Mouse (Mus musculus) forebrain, embryonic 11.5 days (tissue): ENCODE data around the gene Rbl2. TPM values are rescaled to one million over a fixed set of nuclear protein-coding genes. Genes with fewer than 3 reads are reported as not detected.

Experiments
- ATAC-seq: fragments of 200-750 bp; cut with Nextera tagmentation; replicated peaks from 2 replicates; pipeline ENCODE4 v1.8.0; 2017; ENCODE audit warnings: moderate TSS enrichment; ENCODE audit not compliant: low FRiP score
- DNase-seq: peaks from one replicate; pipeline ENCODE4 v3.0.0-alpha.2; 2017; ENCODE audit warnings: low spot score
- H3K27ac ChIP-seq: fragments of 300-500 bp; sonication (generic); 2 replicates; pipeline ENCODE4 v1.5.1; 2014; ENCODE audit warnings: low read depth, low read length
- H3K27me3 ChIP-seq: fragments of 300-500 bp; sonication (generic); 2 replicates; pipeline ENCODE4 v1.6.1; 2014; ENCODE audit warnings: mild to moderate bottlenecking, low read length, mixed read lengths; ENCODE audit not compliant: control insufficient read depth, insufficient read depth
- H3K36me3 ChIP-seq: fragments of 300-500 bp; sonication (generic); 2 replicates; pipeline ENCODE4 v1.6.1; 2014; ENCODE audit warnings: mild to moderate bottlenecking, low read length, moderate library complexity, mixed read lengths; ENCODE audit not compliant: control insufficient read depth, insufficient read depth
- H3K4me1 ChIP-seq: fragments of 300-500 bp; sonication (generic); replicated peaks from 2 replicates; pipeline ENCODE4 v1.6.1; 2014; ENCODE audit warnings: low read length, mixed read lengths; ENCODE audit not compliant: control insufficient read depth, insufficient read depth
- H3K4me2 ChIP-seq: fragments of 300-500 bp; sonication (generic); 2 replicates; pipeline ENCODE4 v1.6.1; 2014; ENCODE audit warnings: low read depth, mild to moderate bottlenecking, low read length, moderate library complexity, mixed read lengths; ENCODE audit not compliant: severe bottlenecking
- H3K4me3 ChIP-seq: fragments of 300-500 bp; sonication (generic); 2 replicates; pipeline ENCODE4 v1.5.1; 2014; ENCODE audit warnings: low read depth, low read length
- H3K9ac ChIP-seq: fragments of 300-500 bp; sonication (generic); 2 replicates; pipeline ENCODE4 v1.6.1; 2014; ENCODE audit warnings: low read length
- H3K9me3 ChIP-seq: fragments of 300-500 bp; sonication (generic); 2 replicates; pipeline ENCODE4 v1.6.1; 2016; ENCODE audit warnings: low read length, mixed read lengths; ENCODE audit not compliant: control insufficient read depth
- WGBS: fragments of 180-500 bp; shearing (Covaris S2); extraction: QIAGEN DNeasy Blood & Tissue Kit; methylation state at CpG from one replicate; pipeline ENCODE4 v1.1.7; 2014; 5-methylcytosine and 5-hydroxymethylcytosine counted together
- polyA plus RNA-seq: library from polyadenylated mRNA; unstranded; fragments of >200 nt; fragmentation: Nextera tagmentation; extraction: Ambion mirVana; gene quantifications from 2 replicates; pipeline ENCODE4 v1.2.1, GENCODE M21; 2014

Gene Rbl2
- 16.3 and 18.4 TPM in 2 replicates for polyA plus RNA-seq

DNA sequence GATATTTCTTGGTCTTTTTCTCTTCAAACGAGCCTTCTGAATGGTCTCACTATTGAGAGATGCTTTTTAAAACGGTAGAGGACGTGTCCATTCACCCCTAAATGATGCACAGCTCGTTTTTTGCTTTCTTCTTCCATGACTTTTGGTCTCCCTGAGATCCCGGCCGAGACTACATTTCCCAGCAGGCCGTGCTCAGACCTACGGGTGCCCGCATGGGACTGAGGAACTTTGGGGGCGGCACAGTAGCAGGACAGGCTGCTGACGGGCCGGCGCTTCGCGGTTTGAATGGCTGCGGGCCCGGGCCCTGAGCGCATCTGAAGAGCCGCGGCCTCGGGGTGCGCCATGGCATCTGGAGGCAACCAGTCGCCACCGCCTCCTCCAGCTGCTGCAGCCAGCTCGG, at the start of gene Rbl2:
TSS of gene Rbl2 (plus strand) at position 224 of the 400 bp plus-strand sequence.
- Histone ChIP-seq H3K4me1 (peaks cover 1% of the 10 kb centered on the region; the same call in 1 of the 2 replicates), H3K4me2 (peak within 1 kb of the TSS; percentile 66), H3K27ac (peak within 1 kb of the TSS; percentile 13; the same call in 1 of the 2 replicates), H3K9me3 (no peaks in the 10 kb centered on the region), H3K9ac (peak within 1 kb of the TSS; percentile 60), H3K4me3 (peak within 1 kb of the TSS; percentile 48), H3K27me3 (no peaks in the 10 kb centered on the region), H3K36me3 (no peaks in the 10 kb centered on the region)
- WGBS: 1% methylated on average over 25 of the region's 25 CpGs
- peak; percentile 96 for ATAC-seq
- peak; percentile 94 for DNase-seq

DNA sequence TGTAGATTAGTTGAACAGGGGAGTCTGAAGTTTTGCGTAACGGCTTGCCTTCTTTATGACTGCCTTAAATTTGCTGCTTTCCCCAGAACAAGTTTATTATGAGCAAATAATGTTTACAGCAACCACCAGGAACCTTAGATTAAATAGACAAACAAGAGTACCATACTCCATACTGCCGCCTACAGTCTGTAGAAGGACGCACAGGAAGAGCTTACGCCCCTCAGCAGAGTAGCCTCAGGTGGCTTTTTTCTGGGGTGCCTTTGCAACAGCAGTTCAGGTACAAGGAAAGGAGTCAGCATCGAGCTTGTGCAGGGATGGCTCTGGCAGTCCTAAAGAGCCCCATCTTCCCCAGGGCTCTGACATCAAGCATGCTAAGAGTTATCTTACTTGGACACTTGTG, 35.4 kb upstream of the Rbl2 start:
- DNase-seq (no peak), ATAC-seq (no peak)
- no peaks in the 10 kb centered on the region for H3K9me3 ChIP-seq
- no peaks in the 10 kb centered on the region for H3K27me3 ChIP-seq
- H3K4me2 ChIP-seq: no peak overlapping the region
- no peak overlapping the region for H3K27ac ChIP-seq
- peaks cover 4% of the 10 kb centered on the region; the same call in 1 of the 2 replicates for H3K36me3 ChIP-seq
- H3K4me1 ChIP-seq: no peaks in the 10 kb centered on the region
- no peak overlapping the region for H3K9ac ChIP-seq
- H3K4me3 ChIP-seq: no peak overlapping the region
- WGBS: 84% methylated on average over 6 of the region's 6 CpGs

DNA sequence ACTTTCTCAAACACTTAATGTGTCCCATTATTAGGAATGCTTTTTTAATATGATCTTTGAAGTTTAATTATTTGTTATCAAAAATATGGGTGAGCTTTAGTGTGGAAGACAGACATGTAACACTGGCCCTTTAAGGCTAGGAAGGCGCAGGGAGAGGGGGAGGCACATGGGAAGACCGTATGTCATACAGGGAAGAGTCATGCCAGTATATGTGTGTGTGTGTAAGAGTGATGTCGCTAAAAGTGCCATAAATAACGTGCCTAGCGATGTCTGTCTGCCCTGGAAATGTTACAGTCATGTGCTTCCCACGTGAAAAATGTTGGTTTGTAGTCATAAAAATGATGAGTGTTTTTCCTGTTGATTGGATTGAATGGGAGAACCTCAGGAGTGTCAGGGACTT, 33.0 kb upstream of the Rbl2 start:
- no peak overlapping the region for H3K4me2 ChIP-seq
- no peak overlapping the region for H3K4me3 ChIP-seq
- ATAC-seq (no peak), DNase-seq (no peak)
- H3K9ac ChIP-seq: no peak overlapping the region
- no peaks in the 10 kb centered on the region for H3K9me3 ChIP-seq
- H3K36me3 ChIP-seq: peaks cover 4% of the 10 kb centered on the region; the same call in 1 of the 2 replicates
- no peaks in the 10 kb centered on the region for H3K4me1 ChIP-seq
- no peaks in the 10 kb centered on the region for H3K27me3 ChIP-seq
- 90% methylated on average over 6 of the region's 6 CpGs for WGBS
- H3K27ac ChIP-seq: no peak overlapping the region

DNA sequence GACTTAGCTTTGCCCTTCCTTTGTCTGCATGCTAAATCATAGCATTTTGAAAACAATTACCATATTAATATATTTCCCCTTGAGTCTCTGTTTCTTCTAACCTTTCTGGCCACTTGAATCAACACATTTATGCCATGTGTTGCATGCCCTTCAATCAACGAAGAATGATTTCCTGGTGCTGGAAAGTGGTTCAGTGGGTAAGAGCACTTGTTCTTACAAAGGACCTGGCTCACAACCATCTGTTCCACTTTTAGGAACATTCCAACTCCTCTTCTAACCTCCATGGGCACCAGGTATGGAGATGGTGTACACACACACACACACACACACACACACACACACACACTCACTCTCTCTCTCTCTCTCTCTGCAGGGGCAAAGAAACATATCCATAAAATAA, 31.2 kb upstream of the Rbl2 start:
- Histone ChIP-seq H3K36me3 (peaks cover 4% of the 10 kb centered on the region; the same call in 1 of the 2 replicates), H3K27ac (no peak overlapping the region), H3K27me3 (no peaks in the 10 kb centered on the region), H3K4me3 (no peak overlapping the region), H3K9ac (no peak overlapping the region), H3K4me2 (no peak overlapping the region), H3K9me3 (no peaks in the 10 kb centered on the region), H3K4me1 (no peaks in the 10 kb centered on the region)
- no peak for DNase-seq
- no peak for ATAC-seq
- 80% methylated on average over 1 of the region's 1 CpGs for whole genome bisulfite sequencing

DNA sequence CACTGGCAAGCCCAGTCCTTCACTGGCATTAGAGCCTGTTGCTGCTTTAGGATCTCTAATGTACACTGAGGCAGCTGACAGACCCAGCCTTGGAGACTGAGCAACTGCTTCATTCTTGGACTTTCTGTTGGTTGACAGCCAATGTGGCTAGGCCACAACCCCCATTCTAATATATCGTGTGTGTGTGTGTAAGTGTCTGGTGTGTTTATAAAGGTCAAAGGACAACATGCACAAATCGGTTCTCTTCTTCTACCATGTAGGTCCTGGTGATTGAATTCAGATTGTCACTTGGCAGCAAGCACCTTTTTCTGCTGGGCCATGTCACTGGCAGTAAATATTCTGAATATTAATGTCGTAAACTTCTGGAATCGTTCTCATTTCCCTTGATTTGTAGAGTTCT, 23.5 kb upstream of the Rbl2 start:
- Histone ChIP-seq H3K4me2 (no peak overlapping the region), H3K36me3 (peaks cover 4% of the 10 kb centered on the region; the same call in 1 of the 2 replicates), H3K27ac (no peak overlapping the region), H3K9ac (no peak overlapping the region), H3K9me3 (no peaks in the 10 kb centered on the region), H3K4me3 (no peak overlapping the region), H3K27me3 (no peaks in the 10 kb centered on the region), H3K4me1 (no peaks in the 10 kb centered on the region)
- DNase-seq (no peak), ATAC-seq (no peak)
- WGBS: 92% methylated on average over 4 of the region's 4 CpGs

DNA sequence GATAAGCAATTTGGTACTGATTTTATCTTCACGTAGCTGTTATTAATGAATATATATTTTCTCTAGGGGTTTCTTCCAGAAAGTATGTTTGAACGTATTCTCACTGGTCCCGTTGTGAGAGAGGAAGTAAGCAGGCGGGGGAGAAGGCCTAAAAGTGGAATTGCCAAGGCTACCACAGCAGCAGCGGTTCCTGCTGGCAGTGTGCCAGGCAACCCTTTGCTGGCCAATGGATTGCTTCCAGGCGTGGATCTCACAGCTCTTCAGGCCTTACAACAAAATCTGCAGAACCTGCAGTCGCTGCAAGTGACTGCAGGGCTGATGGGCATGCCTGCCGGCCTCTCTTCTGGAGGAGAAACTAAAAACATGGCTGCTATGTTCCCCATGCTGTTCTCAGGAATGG, 18.8 kb upstream of the Rbl2 start:
- Histone ChIP-seq H3K27ac (no peak overlapping the region), H3K4me3 (no peak overlapping the region), H3K9me3 (no peaks in the 10 kb centered on the region), H3K9ac (no peak overlapping the region), H3K36me3 (no peaks in the 10 kb centered on the region; the same call in 1 of the 2 replicates), H3K27me3 (no peaks in the 10 kb centered on the region), H3K4me1 (no peaks in the 10 kb centered on the region), H3K4me2 (no peak overlapping the region)
- DNase-seq (peak; percentile 62), ATAC-seq (no peak)
- 76% methylated on average over 8 of the region's 8 CpGs for WGBS

DNA sequence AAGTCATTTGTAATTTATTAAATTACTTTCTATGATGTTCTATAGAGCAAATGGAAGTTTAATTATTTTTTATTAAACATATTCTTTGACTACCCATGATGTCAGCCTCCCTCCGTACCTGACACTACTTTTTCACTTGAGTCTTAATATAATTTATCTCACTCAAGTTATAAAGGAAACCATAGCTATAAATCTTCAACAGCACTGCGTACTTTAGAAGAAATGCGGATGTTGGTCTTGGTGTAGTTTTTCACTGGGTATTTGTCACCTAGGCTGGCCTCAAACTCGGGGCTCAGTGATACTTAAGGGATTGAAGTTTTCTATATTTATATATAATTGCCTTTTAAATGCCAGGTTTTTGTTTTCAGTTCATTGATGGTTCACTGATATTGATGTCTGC, 15.4 kb upstream of the Rbl2 start:
- Histone ChIP-seq H3K36me3 (no peaks in the 10 kb centered on the region; the same call in 1 of the 2 replicates), H3K4me2 (no peak overlapping the region), H3K9ac (no peak overlapping the region), H3K4me3 (no peak overlapping the region), H3K27ac (no peak overlapping the region), H3K27me3 (no peaks in the 10 kb centered on the region), H3K4me1 (no peaks in the 10 kb centered on the region), H3K9me3 (no peaks in the 10 kb centered on the region)
- 94% methylated on average over 4 of the region's 4 CpGs for WGBS
- DNase-seq (no peak), ATAC-seq (no peak)

DNA sequence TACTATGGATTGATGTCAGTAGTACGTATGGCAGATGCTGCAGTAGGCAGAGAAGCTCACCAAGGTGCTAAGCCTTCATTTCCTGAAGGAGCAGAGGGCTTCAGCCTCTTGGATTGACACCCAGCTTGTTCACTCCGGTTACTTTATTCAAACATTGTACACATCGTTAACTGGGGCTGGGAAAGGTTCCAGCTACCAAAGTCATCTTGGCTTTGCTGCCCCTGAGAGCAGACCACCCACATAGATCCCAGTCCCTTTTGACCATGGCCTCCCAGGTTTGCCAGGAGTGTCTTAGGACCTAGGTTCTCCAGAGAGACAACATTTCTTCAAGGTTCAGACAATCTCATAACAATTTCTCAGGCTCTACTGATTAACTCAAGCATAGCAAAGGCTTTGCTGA, 13.0 kb upstream of the Rbl2 start:
- DNase-seq (no peak), ATAC-seq (no peak)
- Histone ChIP-seq H3K4me3 (no peak overlapping the region), H3K9me3 (no peaks in the 10 kb centered on the region), H3K9ac (no peak overlapping the region), H3K27ac (no peak overlapping the region), H3K36me3 (no peaks in the 10 kb centered on the region; the same call in 1 of the 2 replicates), H3K27me3 (no peaks in the 10 kb centered on the region), H3K4me2 (no peak overlapping the region), H3K4me1 (no peaks in the 10 kb centered on the region)
- 59% methylated on average over 3 of the region's 3 CpGs for WGBS

DNA sequence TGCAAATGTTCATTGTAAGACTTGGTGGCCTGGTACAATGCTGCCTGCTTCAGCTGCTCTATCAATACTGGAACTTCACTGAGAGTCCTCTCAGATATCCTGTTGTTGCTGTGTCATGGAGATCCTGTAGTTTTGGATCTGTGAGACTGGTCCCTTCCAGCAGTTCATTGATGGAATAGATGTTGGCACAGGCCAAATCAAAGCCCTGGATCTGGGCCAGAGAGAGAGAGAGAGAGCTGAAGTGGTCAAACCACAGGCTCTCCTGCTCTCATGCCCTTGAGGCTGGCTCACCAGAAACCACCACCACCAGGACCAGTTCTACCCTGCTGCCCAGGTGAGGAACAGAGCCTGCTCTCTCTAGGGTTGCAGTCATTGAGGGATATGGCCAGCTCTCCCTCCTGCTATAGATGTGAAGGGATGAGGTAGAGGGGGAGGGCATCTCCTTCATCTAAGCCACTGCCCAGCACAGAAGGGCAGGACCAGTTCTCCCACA, 10.7 kb upstream of the Rbl2 start:
- H3K4me2 ChIP-seq: no peak overlapping the region
- no peaks in the 10 kb centered on the region for H3K36me3 ChIP-seq
- no peak for ATAC-seq
- DNase-seq: no peak
- no peak overlapping the region for H3K27ac ChIP-seq
- H3K4me3 ChIP-seq: no peak overlapping the region
- no peak overlapping the region for H3K9ac ChIP-seq
- no peaks in the 10 kb centered on the region for H3K4me1 ChIP-seq
- no peaks in the 10 kb centered on the region for H3K27me3 ChIP-seq
- no peaks in the 10 kb centered on the region for H3K9me3 ChIP-seq
